Mouse (Mus musculus) MEL (cell line): ENCODE measurements around the gene Flot2. TPM values are rescaled to one million over a fixed set of nuclear protein-coding genes. Genes with fewer than 3 reads are reported as not detected.

Experiments
- DNase-seq: peaks from one replicate; pipeline ENCODE4 v3.0.0; 2011; ENCODE audit warnings: low read depth, low spot score
- H3K27ac ChIP-seq: 2 replicates; pipeline ENCODE4 v1.5.1; 2012; ENCODE audit warnings: low read depth, mild to moderate bottlenecking, control low read depth, low read length, moderate library complexity; ENCODE audit not compliant: control insufficient read depth
- H3K27me3 ChIP-seq, 2 experiments: fragments of 150-350 bp in 1 of 2; sonication (generic) in 1 of 2; 2 replicates each; pipeline ENCODE4 v1.6.1; 2012; ENCODE audit warnings: low read length in 2 of 2, mild to moderate bottlenecking in 2 of 2, improper control_type of control experiment in 1 of 2, moderate library complexity in 1 of 2; ENCODE audit not compliant: insufficient read depth in 2 of 2, control insufficient read depth in 1 of 2
- H3K36me3 ChIP-seq, 2 experiments: 2 replicates each; pipeline ENCODE4 v1.6.1; 2012 to 2014; ENCODE audit warnings: low read length in 2 of 2, improper control_type of control experiment in 1 of 2, inconsistent platforms in 1 of 2, mild to moderate bottlenecking in 1 of 2; ENCODE audit not compliant: insufficient read depth in 2 of 2, control insufficient read depth in 1 of 2
- H3K4me1 ChIP-seq, 2 experiments: fragments of 150-350 bp in 1 of 2; sonication (generic) in 1 of 2; 2 replicates each; pipeline ENCODE4 v1.6.1; 2012; ENCODE audit warnings: low read length in 2 of 2, improper control_type of control experiment in 1 of 2, mild to moderate bottlenecking in 1 of 2; ENCODE audit not compliant: insufficient read depth in 2 of 2, control insufficient read depth in 1 of 2
- H3K4me3 ChIP-seq, 2 experiments: fragments of 150-350 bp in 1 of 2; sonication (generic) in 1 of 2; 2 replicates each; pipeline ENCODE4 v1.5.1; 2012; ENCODE audit warnings: low read depth in 2 of 2, low read length in 2 of 2, mild to moderate bottlenecking in 2 of 2, moderate library complexity in 2 of 2, control low read depth in 1 of 2, improper control_type of control experiment in 1 of 2; ENCODE audit not compliant: control insufficient read depth in 1 of 2, insufficient read depth in 1 of 2
- H3K79me2 ChIP-seq: 2 replicates; pipeline ENCODE4 v1.6.1; 2012; ENCODE audit warnings: mild to moderate bottlenecking, low read length, moderate library complexity; ENCODE audit not compliant: control insufficient read depth, poor library complexity, insufficient read depth
- H3K9ac ChIP-seq: 2 replicates; pipeline ENCODE4 v1.6.1; 2012; ENCODE audit warnings: low read depth, mild to moderate bottlenecking, control low read depth, low read length, moderate library complexity; ENCODE audit not compliant: control insufficient read depth, poor library complexity, severe bottlenecking
- H3K9me3 ChIP-seq: fragments of 150-350 bp; sonication (generic); replicated peaks from 2 replicates; pipeline ENCODE4 v1.6.1; 2012; ENCODE audit warnings: mild to moderate bottlenecking, low read length, improper control_type of control experiment, moderate library complexity; ENCODE audit not compliant: insufficient read depth
- BHLHE40 ChIP-seq: IDR thresholded peaks from 2 replicates; pipeline ENCODE4 v1.6.1; 2012; ENCODE audit warnings: low read depth, mild to moderate bottlenecking, inconsistent platforms, low read length, improper control_type of control experiment, borderline replicate concordance
- E2F4 ChIP-seq: IDR thresholded peaks from 2 replicates; pipeline ENCODE4 v1.6.1; 2011; ENCODE audit warnings: low read depth, low read length, improper control_type of control experiment, borderline replicate concordance
- ELF1 ChIP-seq: IDR thresholded peaks from 2 replicates; pipeline ENCODE4 v1.6.1; 2014; ENCODE audit warnings: low read depth, mild to moderate bottlenecking, inconsistent platforms, low read length, improper control_type of control experiment, moderate library complexity
- KAT2A ChIP-seq: conservative IDR thresholded peaks from 2 replicates; pipeline ENCODE4 v1.6.1; 2012; ENCODE audit warnings: low read depth, low read length, improper control_type of control experiment, inconsistent platforms
- MAFK ChIP-seq: IDR thresholded peaks from 2 replicates; pipeline ENCODE4 v1.6.1; 2011; ENCODE audit warnings: low read depth, mild to moderate bottlenecking, low read length, improper control_type of control experiment, borderline replicate concordance
- MAX ChIP-seq: IDR thresholded peaks from 2 replicates; pipeline ENCODE4 v1.6.1; 2011; ENCODE audit warnings: low read length, improper control_type of control experiment
- MAZ ChIP-seq: IDR thresholded peaks from 2 replicates; pipeline ENCODE4 v1.6.1; 2012; ENCODE audit warnings: low read depth, mild to moderate bottlenecking, inconsistent platforms, low read length, improper control_type of control experiment
- MEF2A ChIP-seq: IDR thresholded peaks from 2 replicates; pipeline ENCODE4 v1.6.1; 2014; ENCODE audit warnings: low read depth, mild to moderate bottlenecking, inconsistent platforms, low read length, improper control_type of control experiment; ENCODE audit not compliant: poor library complexity, insufficient replicate concordance, severe bottlenecking; ENCODE audit errors: extremely low read depth
- RCOR1 ChIP-seq: IDR thresholded peaks from 2 replicates; pipeline ENCODE4 v1.6.1; 2012; ENCODE audit warnings: low read depth, mild to moderate bottlenecking, inconsistent platforms, low read length, improper control_type of control experiment
- SIN3A ChIP-seq: IDR thresholded peaks from 2 replicates; pipeline ENCODE4 v1.6.1; 2012; ENCODE audit warnings: low read length, improper control_type of control experiment, inconsistent platforms
- TBP ChIP-seq: IDR thresholded peaks from 2 replicates; pipeline ENCODE4 v1.8.0; 2011; ENCODE audit warnings: low read depth, low read length, improper control_type of control experiment
- USF1 ChIP-seq: IDR thresholded peaks from 2 replicates; pipeline ENCODE4 v1.6.1; 2014; ENCODE audit warnings: low read depth, mild to moderate bottlenecking, inconsistent platforms, low read length, improper control_type of control experiment, moderate library complexity
- ZMIZ1 ChIP-seq: IDR thresholded peaks from 2 replicates; pipeline ENCODE4 v1.6.1; 2012; ENCODE audit warnings: low read depth, mild to moderate bottlenecking, inconsistent platforms, low read length, improper control_type of control experiment, moderate library complexity
- polyA plus RNA-seq, 2 experiments: library from polyadenylated mRNA; stranded (reverse) in 1 of 2; unstranded in 1 of 2; fragments of >175 nt in 1 of 2; fragments of >200 nt in 1 of 2; gene quantifications; 2 replicates each; pipeline versions ENCODE4 v1.2.1 to v1.2.4; 2012; ENCODE audit warnings: low replicate concordance in 2 of 2, low read depth in 1 of 2; ENCODE audit not compliant: insufficient read length in 2 of 2, insufficient read depth in 1 of 2, missing spikeins in 1 of 2
- total RNA-seq: library from RNA; depleted of rRNA; stranded (reverse); fragments of 300-350 nt; gene quantifications from 2 replicates; pipeline ENCODE4 v1.2.3, GENCODE M21; 2012

The Flot2 gene
- total and polyA plus RNA-seq, 3 experiments, result 0.08 to 0.15 TPM; not detected in 1

GRCm38 (mm10) chr11:78086925-78087479 lies 49.3 kb downstream of the Flot2 start:
- no peak overlapping the region for H3K9ac ChIP-seq
- DNase-seq, result no peak
- H3K9me3 ChIP-seq, result no peaks in the 10 kb centered on the region
- 0 out of 4 replicates have a peak, but pooled peaks cover 0 to 3% of the 10 kb centered on the region in 2 experiments for H3K4me1 ChIP-seq
- H3K79me2 ChIP-seq, result no peaks in the 10 kb centered on the region
- no peak overlapping the region for H3K4me3 ChIP-seq
- no peaks in the 10 kb centered on the region for H3K27me3 ChIP-seq
- peaks cover 0 to 5% of the 10 kb centered on the region in 2 experiments; a peak in 1 of 4 replicates for H3K36me3 ChIP-seq
- TF ChIP-seq MAZ (no peak), TBP (peak; percentile 89), ELF1 (peak; percentile 69)
- H3K27ac ChIP-seq, result no peak overlapping the region

- H3K4me3 ChIP-seq, result no peak overlapping the region
- no peaks in the 10 kb centered on the region for H3K27me3 ChIP-seq
- peaks cover 0 to 5% of the 10 kb centered on the region in 2 experiments; a peak in 1 of 4 replicates for H3K36me3 ChIP-seq
- no peak overlapping the region for H3K27ac ChIP-seq
- H3K9me3 ChIP-seq, result no peaks in the 10 kb centered on the region
- H3K9ac ChIP-seq, result no peak overlapping the region
- H3K79me2 ChIP-seq, result no peaks in the 10 kb centered on the region
- 0 out of 4 replicates have a peak, but pooled peaks cover 0 to 3% of the 10 kb centered on the region in 2 experiments for H3K4me1 ChIP-seq
- TF ChIP-seq USF1 (peak; percentile 77), E2F4 (no peak), MEF2A (no peak), BHLHE40 (0 out of 2 replicates have a peak, but pooled peaks have one; percentile 28), MAFK (peak; percentile 88), KAT2A (no peak)
- DNase-seq, result no peak
Observed at GRCm38 (mm10) chr11:78087756-78088281, 50.1 kb downstream of the Flot2 start.

GRCm38 (mm10) chr11:78094137-78094503 lies 56.4 kb downstream of the Flot2 start:
- H3K79me2 ChIP-seq, result no peaks in the 10 kb centered on the region
- no peaks in the 10 kb centered on the region for H3K9me3 ChIP-seq
- TF ChIP-seq RCOR1, result no peak
- peak; percentile 62; the same call in 1 of the 2 replicates for TF ChIP-seq SIN3A
- TF ChIP-seq ZMIZ1, result no peak
- TF ChIP-seq MAX, result no peak
- H3K9ac ChIP-seq, result peak overlapping the region; percentile 74
- H3K36me3 ChIP-seq, result peaks cover 0 to 27% of the 10 kb centered on the region in 2 experiments; a peak in 2 of 4 replicates
- no peaks in the 10 kb centered on the region for H3K27me3 ChIP-seq
- no peak for DNase-seq
- H3K4me1 ChIP-seq, result peaks cover 4 to 14% of the 10 kb centered on the region in 2 experiments; a peak in 3 of 4 replicates
- H3K27ac ChIP-seq, result peak overlapping the region; percentile 65
- peak overlapping the region; percentile 69 to 73 for H3K4me3 ChIP-seq
